Mouse (Mus musculus): ENCODE results near the gene Olfr1222. TPM values are rescaled to one million over a fixed set of nuclear protein-coding genes. Genes with fewer than 3 reads are reported as not detected.

Gene Olfr1222
- not detected in 2 replicates for polyA plus RNA-seq (2012; rRNA removed)

GRCm38 (mm10) chr2:89132954-89133353 is at the start of gene Olfr1222:
Gene Olfr1222 (minus strand): TSS chr2:89133054.

GRCm38 (mm10) chr2:89174569-89174968 is 41.7 kb upstream of the Olfr1222 start, which contains the start of gene Olfr1225:
Gene Olfr1225 (minus strand): TSS chr2:89174669.

GRCm38 (mm10) chr2:89163991-89164390 is 31.1 kb upstream of the Olfr1222 start, which contains the start of gene Olfr1224-ps1:
Gene Olfr1224-ps1 (minus strand): TSS chr2:89164091.

GRCm38 (mm10) chr2:89151460-89151859 is 18.6 kb upstream of the Olfr1222 start, which contains the start of gene Olfr1223:
Gene Olfr1223 (minus strand): TSS chr2:89151560.

GRCm38 (mm10) chr2:89117183-89117582 is 15.7 kb downstream of the Olfr1222 start, which contains the start of gene Olfr1221:
Gene Olfr1221 (minus strand): TSS chr2:89117283.

GRCm38 (mm10) chr2:89106735-89107134 is 26.1 kb downstream of the Olfr1222 start, which contains the start of gene Olfr1220:
Gene Olfr1220 (minus strand): TSS chr2:89106835.

GRCm38 (mm10) chr2:89083413-89083812 is 49.4 kb downstream of the Olfr1222 start, which contains the start of gene Olfr1219:
Gene Olfr1219 (minus strand): TSS chr2:89083513.

Other genes starting within 250 kb of the Olfr1222 start
- not detected in 2 replicates for gene Olfr1208, start 230.7 kb downstream of the Olfr1222 start, polyA plus RNA-seq (2012; rRNA removed)
- gene Olfr1209, start 217.9 kb downstream of the Olfr1222 start, polyA plus RNA-seq (2012; rRNA removed), result not detected in 2 replicates
- gene Olfr1211, start 194.9 kb downstream of the Olfr1222 start, polyA plus RNA-seq (2012; rRNA removed), result not detected in 2 replicates
- gene Olfr1212, start 179.1 kb downstream of the Olfr1222 start, polyA plus RNA-seq (2012; rRNA removed), result not detected in 2 replicates
- not detected in 2 replicates for gene Gm13762, start 152.8 kb downstream of the Olfr1222 start, polyA plus RNA-seq (2012; rRNA removed)
- gene Olfr1214, start 140.4 kb downstream of the Olfr1222 start, polyA plus RNA-seq (2012; rRNA removed), result not detected in 2 replicates
- gene Olfr1215, start 126.1 kb downstream of the Olfr1222 start, polyA plus RNA-seq (2012; rRNA removed), result not detected in 2 replicates
- not detected in 2 replicates for gene Olfr1216, start 114.7 kb downstream of the Olfr1222 start, polyA plus RNA-seq (2012; rRNA removed)
- not detected in 2 replicates for gene Olfr1217, start 101.0 kb downstream of the Olfr1222 start, polyA plus RNA-seq (2012; rRNA removed)
- not detected in 2 replicates for gene Olfr1218, start 71.9 kb downstream of the Olfr1222 start, polyA plus RNA-seq (2012; rRNA removed)
- gene Olfr1219, start 49.5 kb downstream of the Olfr1222 start, polyA plus RNA-seq (2012; rRNA removed), result not detected in 2 replicates
- not detected in 2 replicates for gene Olfr1220, start 26.2 kb downstream of the Olfr1222 start, polyA plus RNA-seq (2012; rRNA removed)
- not detected in 2 replicates for gene Olfr1221, start 15.8 kb downstream of the Olfr1222 start, polyA plus RNA-seq (2012; rRNA removed)
- not detected in 2 replicates for gene Olfr1223, start 18.5 kb upstream of the Olfr1222 start, polyA plus RNA-seq (2012; rRNA removed)
- gene Olfr1224-ps1, start 31.0 kb upstream of the Olfr1222 start, polyA plus RNA-seq (2012; rRNA removed), result not detected in 2 replicates
- gene Olfr1225, start 41.6 kb upstream of the Olfr1222 start, polyA plus RNA-seq (2012; rRNA removed), result not detected in 2 replicates
- gene Olfr1226, start 67.0 kb upstream of the Olfr1222 start, polyA plus RNA-seq (2012; rRNA removed), result not detected in 2 replicates
- not detected in 2 replicates for gene Olfr1228, start 121.0 kb upstream of the Olfr1222 start, polyA plus RNA-seq (2012; rRNA removed)
- not detected in 2 replicates for gene Olfr1229, start 155.0 kb upstream of the Olfr1222 start, polyA plus RNA-seq (2012; rRNA removed)
- not detected in 2 replicates for gene Olfr1230, start 164.2 kb upstream of the Olfr1222 start, polyA plus RNA-seq (2012; rRNA removed)
- not detected in 2 replicates for gene Olfr1231, start 174.0 kb upstream of the Olfr1222 start, polyA plus RNA-seq (2012; rRNA removed)
- gene Olfr1232, start 196.6 kb upstream of the Olfr1222 start, polyA plus RNA-seq (2012; rRNA removed), result not detected in 2 replicates
- gene Olfr1233, start 209.3 kb upstream of the Olfr1222 start, polyA plus RNA-seq (2012; rRNA removed), result not detected in 2 replicates
- not detected in 2 replicates for gene Olfr1234, start 231.8 kb upstream of the Olfr1222 start, polyA plus RNA-seq (2012; rRNA removed)